Mouse (Mus musculus) ES-E14 (cell line): ENCODE data around the gene Tlr12. TPM values are rescaled to one million over a fixed set of nuclear protein-coding genes. Genes with fewer than 3 reads are reported as not detected.

Experiments
- DNase-seq: peaks from one replicate; pipeline ENCODE4 v3.0.0-alpha.2; 2013; ENCODE audit warnings: low read depth, low spot score
- H3K27ac ChIP-seq: 2 replicates; pipeline ENCODE4 v1.5.1; 2012; ENCODE audit warnings: low read depth, mild to moderate bottlenecking, low read length, moderate library complexity, mixed read lengths; ENCODE audit not compliant: poor library complexity, insufficient read depth, severe bottlenecking
- H3K36me3 ChIP-seq: 2 replicates; pipeline ENCODE4 v1.6.1; 2012; ENCODE audit warnings: mild to moderate bottlenecking, low read length, moderate library complexity, mixed read lengths; ENCODE audit not compliant: control insufficient read depth, poor library complexity, insufficient read depth, severe bottlenecking
- H3K4me1 ChIP-seq, 2 experiments: fragments of 150-350 bp in 1 of 2; sonication (generic) in 1 of 2; 2 replicates each; pipeline ENCODE4 v1.6.1; 2012; ENCODE audit warnings: low read length in 2 of 2, mild to moderate bottlenecking in 1 of 2, mixed read lengths in 1 of 2; ENCODE audit not compliant: control insufficient read depth in 2 of 2, insufficient read depth in 2 of 2, poor library complexity in 1 of 2
- H3K4me3 ChIP-seq, 2 experiments: fragments of 150-350 bp in 1 of 2; sonication (generic) in 1 of 2; 2 replicates each; pipeline ENCODE4 v1.5.1; 2012; ENCODE audit warnings: low read length in 2 of 2, low read depth in 1 of 2, mild to moderate bottlenecking in 1 of 2, mixed read lengths in 1 of 2; ENCODE audit not compliant: insufficient read depth in 1 of 2, poor library complexity in 1 of 2, severe bottlenecking in 1 of 2
- H3K9ac ChIP-seq: 2 replicates; pipeline ENCODE4 v1.6.1; 2012; ENCODE audit warnings: low read depth, mild to moderate bottlenecking, low read length, mixed read lengths; ENCODE audit not compliant: poor library complexity, insufficient read depth, severe bottlenecking
- H3K9me3 ChIP-seq: fragments of 150-350 bp; sonication (generic); 2 replicates; pipeline ENCODE4 v1.6.1; 2012; ENCODE audit warnings: low read depth, mild to moderate bottlenecking, low read length; ENCODE audit not compliant: control insufficient read depth, insufficient read depth
- CHD2 ChIP-seq: IDR thresholded peaks from 2 replicates; pipeline ENCODE4 v1.6.1; 2014; ENCODE audit warnings: mild to moderate bottlenecking, low read depth, low read length, inconsistent platforms
- HCFC1 ChIP-seq: IDR thresholded peaks from 2 replicates; pipeline ENCODE4 v1.6.1; 2012; ENCODE audit warnings: low read length, inconsistent platforms, borderline replicate concordance; ENCODE audit not compliant: insufficient read depth
- MAFK ChIP-seq: IDR thresholded peaks from 2 replicates; pipeline ENCODE4 v1.6.1; 2014; ENCODE audit warnings: mild to moderate bottlenecking, low read depth, low read length, inconsistent platforms; ENCODE audit not compliant: insufficient read depth
- ZC3H11A ChIP-seq: IDR thresholded peaks from 2 replicates; pipeline ENCODE4 v1.6.1; 2012; ENCODE audit warnings: low read depth, mild to moderate bottlenecking, inconsistent platforms, low read length, borderline replicate concordance
- ZNF384 ChIP-seq: IDR thresholded peaks from 2 replicates; pipeline ENCODE4 v1.6.1; 2012; ENCODE audit warnings: low read depth, low read length, inconsistent platforms
- in situ Hi-C, 2 experiments: fragments of 600-800 bp; cut with MboI; formaldehyde crosslinking; loops; one replicate each; pipeline ENCODE4 v1.15.1; 2025; ENCODE audit warnings: low sequenced_read_pairs in 2 of 2, inconsistent platforms in 1 of 2; ENCODE audit not compliant: unreplicated experiment in 2 of 2
- total RNA-seq: library from RNA; depleted of rRNA; stranded (reverse); fragments of 300-350 nt; gene quantifications from 2 replicates; pipeline ENCODE4 v1.2.3, GENCODE M21; 2012

Gene Tlr12
- total RNA-seq, 1 experiment = not detected

DNA sequence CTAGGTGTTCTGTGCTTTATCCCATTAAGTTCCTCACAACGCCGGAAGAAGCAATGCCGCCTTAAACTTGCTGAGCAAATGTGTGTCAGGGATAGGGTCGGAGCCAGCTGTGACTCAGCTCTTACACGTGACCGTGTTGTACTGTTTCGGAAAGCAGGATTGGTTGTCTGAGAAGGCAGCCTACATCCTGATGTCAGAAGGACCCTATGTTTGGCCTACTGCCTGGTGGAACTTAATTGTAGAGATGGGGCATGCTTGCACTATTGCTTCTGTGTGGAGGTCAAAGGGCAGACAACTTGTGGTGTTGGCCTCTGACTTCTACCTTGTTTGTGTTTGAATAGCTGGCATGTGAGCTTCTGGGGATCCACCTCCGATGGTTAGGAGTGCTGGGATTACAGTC is 41.8 kb upstream of the Tlr12 start:
- no peak overlapping the region for H3K9ac ChIP-seq
- no peaks in the 10 kb centered on the region; a peak in 1 of 4 replicates for H3K4me1 ChIP-seq
- no peaks in the 10 kb centered on the region for H3K36me3 ChIP-seq
- no peak for DNase-seq
- no peak overlapping the region for H3K27ac ChIP-seq
- in situ Hi-C loops = no loop called here
- H3K9me3 ChIP-seq = no peaks in the 10 kb centered on the region
- no peak for TF ChIP-seq CHD2
- TF ChIP-seq ZNF384 = no peak
- TF ChIP-seq HCFC1 = no peak
- H3K4me3 ChIP-seq = no peak overlapping the region

DNA sequence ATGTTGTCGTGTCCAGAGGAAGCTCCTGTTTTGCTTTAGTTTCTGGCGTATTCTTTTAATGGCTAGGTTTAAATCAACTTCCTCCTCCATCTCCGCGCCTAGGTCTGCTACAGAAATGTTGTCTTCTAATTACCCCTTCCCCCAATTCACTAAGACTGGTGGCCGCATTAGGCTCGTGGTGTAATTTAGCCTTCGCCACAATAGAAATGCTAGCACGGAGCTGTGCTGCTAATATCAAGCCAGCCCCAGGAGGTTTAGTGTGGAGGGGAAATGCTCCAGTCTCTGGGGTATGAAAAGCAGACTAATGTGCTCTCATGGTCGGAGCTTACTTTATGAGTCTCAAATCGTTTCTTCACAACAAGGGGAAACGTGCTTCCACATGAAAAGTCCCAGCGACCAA is 37.0 kb upstream of the Tlr12 start:
- Histone ChIP-seq H3K27ac (no peak overlapping the region), H3K9ac (no peak overlapping the region; the same call in 1 of the 2 replicates), H3K36me3 (no peaks in the 10 kb centered on the region), H3K9me3 (no peaks in the 10 kb centered on the region), H3K4me1 (no peaks in the 10 kb centered on the region; a peak in 1 of 4 replicates), H3K4me3 (peak overlapping the region in 1 of 2 experiments; percentile 83; a peak in 2 of 4 replicates)
- in situ Hi-C loops = no loop called here
- no peak for TF ChIP-seq MAFK
- TF ChIP-seq ZNF384 = no peak
- no peak for TF ChIP-seq ZC3H11A
- no peak for TF ChIP-seq CHD2
- TF ChIP-seq HCFC1 = no peak
- no peak for DNase-seq

DNA sequence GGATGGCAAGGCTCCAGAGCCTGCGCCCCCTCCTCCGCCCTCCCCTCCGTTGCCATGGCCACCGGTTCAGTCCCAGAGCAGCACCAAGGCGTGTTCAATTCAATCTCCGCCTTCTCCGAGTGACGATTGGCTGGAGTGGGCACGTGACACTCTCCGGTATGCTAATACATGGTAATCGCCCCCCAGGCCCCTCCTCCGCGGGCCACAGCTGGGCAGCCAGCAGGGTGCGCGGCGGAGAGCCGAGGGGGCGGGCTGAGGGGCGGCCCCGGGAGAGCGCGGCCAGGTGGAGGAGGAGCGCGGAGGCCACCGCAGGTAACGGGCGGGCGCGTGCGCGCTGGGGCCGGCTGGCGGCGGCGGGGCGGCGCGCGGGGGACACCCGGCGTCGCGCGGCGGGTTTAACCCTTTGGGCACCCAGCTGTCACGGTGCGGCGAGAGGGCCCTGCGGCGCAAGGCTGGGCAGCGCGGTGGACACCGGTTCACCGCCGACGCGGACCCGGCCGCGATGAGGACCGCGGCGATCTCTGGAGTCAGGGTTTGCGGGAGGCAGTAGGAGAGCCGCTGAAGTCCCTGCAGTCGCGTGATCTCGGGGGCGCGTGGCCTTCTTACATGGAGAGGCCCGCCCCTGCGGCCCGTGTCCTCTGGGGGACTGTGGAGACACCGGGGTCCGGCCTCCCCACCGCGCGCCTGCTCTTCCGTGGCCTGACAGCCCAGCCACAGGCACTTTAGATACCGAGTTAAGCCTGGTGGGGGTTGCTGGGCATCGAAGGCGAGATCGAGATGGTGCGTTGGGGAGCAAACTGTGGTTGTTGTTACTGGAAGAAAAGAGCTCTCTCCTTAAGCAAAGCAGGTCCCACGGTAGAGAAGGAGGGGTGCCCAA is 36.3 kb upstream of the Tlr12 start, which contains the start of gene Phc2:
Gene Phc2 (plus strand): TSS at position 198 of the 877 bp plus-strand sequence.
- Histone ChIP-seq H3K27ac (no peak within 1 kb of the TSS; the same call in 1 of the 2 replicates), H3K9me3 (no peaks in the 10 kb centered on the region), H3K4me3 (peak within 1 kb of the TSS; percentile 83 to 91), H3K36me3 (no peaks in the 10 kb centered on the region), H3K9ac (peak within 1 kb of the TSS; percentile 80), H3K4me1 (no peaks in the 10 kb centered on the region; a peak in 1 of 4 replicates)
- no peak for TF ChIP-seq ZC3H11A
- TF ChIP-seq HCFC1 = no peak
- no peak for TF ChIP-seq ZNF384
- no peak for TF ChIP-seq MAFK
- peak; percentile 62; the same call in 1 of the 2 replicates for TF ChIP-seq CHD2
- DNase-seq = peak; percentile 92
- in situ Hi-C loops = no loop called here

DNA sequence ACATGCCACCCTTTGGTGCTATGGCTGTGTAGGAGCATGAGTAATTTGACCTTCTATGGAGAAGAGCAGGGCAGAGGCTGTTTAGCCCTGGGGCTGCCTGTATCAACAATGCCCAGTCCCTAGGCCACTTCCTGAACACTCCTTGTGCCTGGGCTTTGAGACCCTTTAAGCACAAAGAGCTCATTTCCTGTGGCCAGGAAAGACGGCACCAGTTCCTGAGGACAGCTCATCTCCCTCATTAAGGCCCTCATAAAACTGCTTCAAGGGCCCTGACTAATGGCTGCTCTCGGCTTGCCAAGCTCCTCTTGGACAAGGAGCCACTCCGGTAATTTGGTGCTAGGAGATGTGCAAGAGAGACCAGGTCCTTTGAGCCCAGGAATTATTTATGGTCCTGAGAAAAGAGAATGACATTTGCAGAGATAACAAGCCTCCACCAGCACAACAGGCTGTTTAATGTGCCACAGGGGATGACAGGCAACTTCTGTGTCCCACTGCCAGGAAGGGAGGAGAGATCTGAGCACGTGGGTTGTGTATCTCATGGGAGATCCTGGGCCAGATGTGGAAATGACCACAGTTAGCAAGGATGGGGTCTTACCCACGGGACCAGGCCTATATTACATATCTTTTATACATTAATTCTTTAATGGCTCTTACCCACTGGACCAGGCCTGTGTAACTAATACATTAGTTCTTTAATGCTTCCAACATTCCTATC is 34.3 kb upstream of the Tlr12 start:
- no peak for DNase-seq
- Histone ChIP-seq H3K9me3 (no peaks in the 10 kb centered on the region), H3K4me1 (no peaks in the 10 kb centered on the region), H3K27ac (no peak overlapping the region), H3K4me3 (no peak overlapping the region), H3K36me3 (no peaks in the 10 kb centered on the region), H3K9ac (no peak overlapping the region)
- in situ Hi-C loops = no loop called here
- no peak for TF ChIP-seq MAFK
- TF ChIP-seq ZNF384 = no peak
- no peak for TF ChIP-seq HCFC1
- TF ChIP-seq ZC3H11A = no peak
- TF ChIP-seq CHD2 = no peak
